Mouse (Mus musculus): ENCODE measurements around the gene Map3k21. TPM values are rescaled to one million over a fixed set of nuclear protein-coding genes. Genes with fewer than 3 reads are reported as not detected.

Gene Map3k21
- 0.99 and 1.0 TPM in 2 replicates for polyA plus RNA-seq (2014; fragmentation: Nextera tagmentation; extraction: Ambion mirVana)

DNA sequence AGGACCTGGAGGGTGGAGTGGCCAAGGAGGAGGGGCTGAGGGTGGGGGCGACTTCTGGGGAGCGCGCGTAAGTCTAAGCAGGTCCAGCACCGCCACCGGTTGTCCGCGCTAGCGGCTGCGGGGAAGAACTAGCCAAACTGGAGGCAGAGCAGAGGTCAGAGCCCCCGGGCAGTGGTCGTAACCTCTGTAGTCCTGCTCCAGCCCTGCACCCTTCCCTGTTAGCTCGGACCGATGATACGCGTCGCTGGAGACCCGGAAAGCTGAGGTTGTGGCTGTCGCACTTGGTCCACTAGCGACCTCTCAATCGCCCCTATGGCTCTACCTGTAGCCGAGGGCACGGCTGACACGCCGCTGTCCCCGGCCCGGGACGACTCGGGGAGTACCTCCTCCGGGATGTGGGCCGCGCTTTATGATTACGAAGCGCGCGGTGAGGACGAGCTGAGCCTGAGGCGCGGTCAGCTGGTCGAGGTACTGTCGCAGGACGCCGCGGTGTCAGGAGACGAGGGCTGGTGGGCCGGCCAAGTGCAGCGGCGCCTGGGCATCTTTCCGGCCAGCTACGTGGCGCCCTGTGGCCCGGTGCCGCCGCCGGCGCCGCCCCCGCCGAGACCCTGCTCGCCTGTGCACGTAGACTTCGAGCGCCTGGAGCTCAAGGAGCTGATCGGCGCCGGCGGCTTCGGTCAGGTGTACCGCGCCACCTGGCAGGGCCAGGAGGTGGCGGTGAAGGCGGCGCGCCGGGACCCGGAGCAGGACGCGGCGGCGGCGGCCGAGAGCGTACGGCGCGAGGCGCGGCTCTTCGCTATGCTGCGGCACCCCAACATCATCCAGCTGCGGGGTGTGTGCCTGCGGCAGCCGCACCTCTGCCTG, at the start of gene Map3k21:
TSS of gene Map3k21 (plus strand) at position 86 of the 864 bp plus-strand sequence.
- Histone ChIP-seq H3K4me2 (replicated peaks) (peak within 1 kb of the TSS; percentile 74), H3K4me1 (replicated peaks; ENCODE audit: control insufficient read depth, insufficient read depth, low read length) (peaks cover 5% of the 10 kb centered on the region; the same call in 1 of the 2 replicates), H3K4me3 (replicated peaks; ENCODE audit: low read length) (peak within 1 kb of the TSS; percentile 56), H3K9me3 (ENCODE audit: control insufficient read depth, low read length) (0 out of 2 replicates have a peak, but pooled peaks cover 4% of the 10 kb centered on the region), H3K36me3 (replicated peaks; ENCODE audit: control insufficient read depth, insufficient read depth) (no peaks in the 10 kb centered on the region), H3K27me3 (ENCODE audit: control insufficient read depth, insufficient read depth, low read length) (peaks cover 66% of the 10 kb centered on the region), H3K9ac (peak within 1 kb of the TSS; percentile 58), H3K27ac (no peak within 1 kb of the TSS)
- DNase-seq (ENCODE audit: low spot score), result peak; percentile 30
- WGBS, result under 1% methylated on average over 92 of the region's 93 CpGs
- ATAC-seq (ENCODE audit: low FRiP score), result peak; percentile 62

DNA sequence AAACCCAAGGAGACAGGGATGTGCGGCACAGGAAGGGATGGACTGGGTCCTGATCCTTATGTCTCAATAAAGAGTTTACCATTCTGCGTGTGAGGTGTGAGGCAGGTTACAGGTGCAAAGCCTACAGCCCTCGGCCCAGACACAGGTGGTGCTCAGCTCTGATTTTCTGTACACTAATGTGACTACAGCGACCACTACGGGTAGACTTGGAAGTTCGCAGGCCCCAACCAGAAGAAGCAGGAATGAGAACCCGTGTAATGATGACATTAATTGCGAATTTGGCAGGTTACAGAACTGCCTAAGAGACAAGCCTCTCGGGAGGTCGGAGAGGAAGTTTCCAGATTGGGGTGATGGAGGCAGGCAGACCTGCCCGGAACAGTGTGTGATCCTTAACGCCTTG, 44.1 kb upstream of the Map3k21 start:
- WGBS, result 84% methylated on average over 12 of the region's 12 CpGs
- H3K27ac ChIP-seq, result no peak overlapping the region
- H3K4me3 ChIP-seq (replicated peaks; ENCODE audit: low read length), result no peak overlapping the region
- H3K4me2 ChIP-seq (replicated peaks), result no peak overlapping the region
- ATAC-seq (ENCODE audit: low FRiP score) (no peak), DNase-seq (ENCODE audit: low spot score) (no peak)
- H3K4me1 ChIP-seq (replicated peaks; ENCODE audit: control insufficient read depth, insufficient read depth, low read length), result peaks cover 10% of the 10 kb centered on the region
- peaks cover 5% of the 10 kb centered on the region; the same call in 1 of the 2 replicates for H3K36me3 ChIP-seq (replicated peaks; ENCODE audit: control insufficient read depth, insufficient read depth)
- H3K27me3 ChIP-seq (ENCODE audit: control insufficient read depth, insufficient read depth, low read length), result no peaks in the 10 kb centered on the region
- H3K9me3 ChIP-seq (ENCODE audit: control insufficient read depth, low read length), result no peaks in the 10 kb centered on the region
- no peak overlapping the region for H3K9ac ChIP-seq

GRCm38 (mm10) chr8:125868552-125868951, 41.7 kb upstream of the Map3k21 start:
- H3K4me3 ChIP-seq (replicated peaks; ENCODE audit: low read length), result no peak overlapping the region
- no peaks in the 10 kb centered on the region for H3K9me3 ChIP-seq (ENCODE audit: control insufficient read depth, low read length)
- no peak overlapping the region for H3K9ac ChIP-seq
- no peak for DNase-seq (ENCODE audit: low spot score)
- ATAC-seq (ENCODE audit: low FRiP score), result no peak
- 61% methylated on average over 7 of the region's 7 CpGs for WGBS
- 0 out of 2 replicates have a peak, but pooled peaks cover 5% of the 10 kb centered on the region for H3K36me3 ChIP-seq (replicated peaks; ENCODE audit: control insufficient read depth, insufficient read depth)
- no peak overlapping the region for H3K27ac ChIP-seq
- no peak overlapping the region for H3K4me2 ChIP-seq (replicated peaks)
- H3K4me1 ChIP-seq (replicated peaks; ENCODE audit: control insufficient read depth, insufficient read depth, low read length), result peaks cover 10% of the 10 kb centered on the region; the same call in 1 of the 2 replicates
- no peaks in the 10 kb centered on the region for H3K27me3 ChIP-seq (ENCODE audit: control insufficient read depth, insufficient read depth, low read length)

DNA sequence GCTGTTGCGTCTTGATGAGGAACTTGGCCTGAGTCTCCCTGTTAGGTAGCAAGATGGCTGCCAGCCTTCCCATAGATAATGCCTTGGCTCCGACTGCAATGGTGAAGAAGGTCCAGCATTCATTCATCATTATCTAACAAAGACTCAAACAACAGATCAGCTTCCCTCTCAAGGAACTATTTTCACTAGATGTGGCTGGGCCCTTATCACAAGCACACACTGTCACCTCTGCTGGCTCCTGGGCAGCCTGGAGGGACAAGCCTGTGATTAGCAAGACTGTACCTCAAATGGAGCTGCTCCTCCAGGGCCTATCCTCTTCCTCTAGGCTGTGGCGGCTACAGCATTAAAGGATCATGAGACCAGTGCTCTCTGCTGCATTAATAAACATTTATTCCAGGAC, 40.5 kb upstream of the Map3k21 start:
- DNase-seq (ENCODE audit: low spot score) (no peak), ATAC-seq (ENCODE audit: low FRiP score) (no peak)
- Histone ChIP-seq H3K27ac (no peak overlapping the region), H3K36me3 (replicated peaks; ENCODE audit: control insufficient read depth, insufficient read depth) (peaks cover 5% of the 10 kb centered on the region; the same call in 1 of the 2 replicates), H3K4me1 (replicated peaks; ENCODE audit: control insufficient read depth, insufficient read depth, low read length) (peaks cover 10% of the 10 kb centered on the region; the same call in 1 of the 2 replicates), H3K27me3 (ENCODE audit: control insufficient read depth, insufficient read depth, low read length) (no peaks in the 10 kb centered on the region), H3K4me3 (replicated peaks; ENCODE audit: low read length) (no peak overlapping the region), H3K9ac (no peak overlapping the region), H3K9me3 (ENCODE audit: control insufficient read depth, low read length) (no peaks in the 10 kb centered on the region), H3K4me2 (replicated peaks) (no peak overlapping the region)
- 73% methylated on average over 3 of the region's 3 CpGs for WGBS

DNA sequence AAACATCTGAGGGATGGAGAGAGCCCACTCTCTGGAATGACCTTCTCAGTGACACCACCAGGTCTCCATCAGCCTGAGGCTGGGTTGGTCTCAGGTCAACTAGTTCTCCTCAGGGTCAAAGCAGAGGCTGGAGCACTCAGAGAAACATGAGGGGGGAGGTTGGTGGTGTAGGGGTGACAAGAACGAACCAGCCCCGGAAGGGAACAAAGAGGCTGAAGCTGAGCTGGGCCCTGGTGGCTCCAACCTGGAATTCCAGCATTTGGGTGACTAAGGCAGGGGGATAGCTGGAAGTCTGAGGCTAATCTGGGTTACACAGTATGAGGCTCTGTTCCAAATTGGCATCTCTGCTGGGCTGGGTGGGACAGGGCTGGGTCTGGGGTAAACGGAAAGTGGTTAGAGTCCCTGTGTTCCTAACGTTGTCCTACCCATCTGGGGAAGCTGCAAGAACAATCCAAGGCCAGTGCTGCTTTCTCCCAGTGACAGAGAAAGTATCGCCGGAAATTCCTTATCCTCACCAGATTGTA, 40.0 kb upstream of the Map3k21 start:
- Histone ChIP-seq H3K4me1 (replicated peaks; ENCODE audit: control insufficient read depth, insufficient read depth, low read length) (peaks cover 10% of the 10 kb centered on the region; the same call in 1 of the 2 replicates), H3K4me3 (replicated peaks; ENCODE audit: low read length) (no peak overlapping the region), H3K4me2 (replicated peaks) (no peak overlapping the region), H3K9ac (peak overlapping the region; percentile 18; the same call in 1 of the 2 replicates), H3K36me3 (replicated peaks; ENCODE audit: control insufficient read depth, insufficient read depth) (peaks cover 5% of the 10 kb centered on the region; the same call in 1 of the 2 replicates), H3K27me3 (ENCODE audit: control insufficient read depth, insufficient read depth, low read length) (no peaks in the 10 kb centered on the region), H3K9me3 (ENCODE audit: control insufficient read depth, low read length) (no peaks in the 10 kb centered on the region), H3K27ac (0 out of 2 replicates have a peak overlapping the region, but pooled peaks have one; percentile 18)
- no peak for DNase-seq (ENCODE audit: low spot score)
- ATAC-seq (ENCODE audit: low FRiP score), result peak; percentile 6; the same call in 1 of the 2 replicates
- whole genome bisulfite sequencing, result 38% methylated on average over 6 of the region's 6 CpGs

- peak overlapping the region; percentile 18; the same call in 1 of the 2 replicates for H3K9ac ChIP-seq
- no peak overlapping the region for H3K27ac ChIP-seq
Observed at GRCm38 (mm10) chr8:125870821-125871321, 39.4 kb upstream of the Map3k21 start.

DNA sequence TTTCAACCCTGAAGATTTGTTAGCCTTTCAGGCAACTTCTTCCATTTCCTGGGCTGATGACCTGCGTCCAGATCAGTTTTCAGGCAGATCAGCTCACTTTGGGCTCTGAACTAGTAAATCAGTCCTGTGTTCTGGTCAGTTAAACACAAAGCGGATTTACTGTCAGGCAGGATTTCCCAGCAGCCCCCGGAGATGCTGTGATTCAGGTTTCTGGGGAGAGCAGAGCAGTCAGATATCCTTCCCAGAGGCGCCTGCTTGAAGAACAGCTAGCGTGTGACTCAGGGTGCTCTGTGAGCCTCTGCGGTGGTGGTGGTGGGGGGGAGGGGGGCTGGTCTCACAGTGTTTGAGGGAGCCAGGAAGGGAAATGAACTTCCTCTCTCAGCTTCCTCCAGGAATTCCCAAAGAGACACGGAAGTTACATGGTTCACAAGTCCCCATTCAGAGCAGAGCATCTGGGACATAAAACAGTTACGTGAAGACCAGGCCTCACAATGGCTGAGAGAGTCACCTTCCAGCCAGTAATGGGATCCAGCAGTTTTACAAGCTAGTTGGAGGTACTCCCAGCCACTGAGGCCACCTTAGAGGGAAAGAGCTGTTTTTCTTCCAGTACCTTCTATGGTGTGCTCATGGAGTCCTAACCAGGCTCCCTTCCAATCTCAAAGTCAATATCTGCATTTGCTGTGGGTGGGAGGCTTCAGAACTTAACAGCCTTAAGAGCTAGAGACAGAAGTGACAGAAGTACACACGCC, 37.6 kb upstream of the Map3k21 start:
- Histone ChIP-seq H3K9me3 (ENCODE audit: control insufficient read depth, low read length) (no peaks in the 10 kb centered on the region), H3K36me3 (replicated peaks; ENCODE audit: control insufficient read depth, insufficient read depth) (peaks cover 25% of the 10 kb centered on the region), H3K27ac (no peak overlapping the region; the same call in 1 of the 2 replicates), H3K4me2 (replicated peaks) (no peak overlapping the region), H3K4me3 (replicated peaks; ENCODE audit: low read length) (no peak overlapping the region), H3K27me3 (ENCODE audit: control insufficient read depth, insufficient read depth, low read length) (no peaks in the 10 kb centered on the region), H3K9ac (no peak overlapping the region), H3K4me1 (replicated peaks; ENCODE audit: control insufficient read depth, insufficient read depth, low read length) (peaks cover 10% of the 10 kb centered on the region; the same call in 1 of the 2 replicates)
- ATAC-seq (ENCODE audit: low FRiP score), result no peak
- DNase-seq (ENCODE audit: low spot score), result no peak
- WGBS, result 73% methylated on average over 9 of the region's 9 CpGs

More at GRCm38 (mm10) chr8:125870821-125871321, 39.4 kb upstream of the Map3k21 start:
- no peak overlapping the region for H3K4me3 ChIP-seq (replicated peaks; ENCODE audit: low read length)
- H3K36me3 ChIP-seq (replicated peaks; ENCODE audit: control insufficient read depth, insufficient read depth), result peaks cover 7% of the 10 kb centered on the region; the same call in 1 of the 2 replicates
- H3K4me2 ChIP-seq (replicated peaks), result 0 out of 2 replicates have a peak overlapping the region, but pooled peaks have one; percentile 10
- peaks cover 10% of the 10 kb centered on the region; the same call in 1 of the 2 replicates for H3K4me1 ChIP-seq (replicated peaks; ENCODE audit: control insufficient read depth, insufficient read depth, low read length)
- DNase-seq (ENCODE audit: low spot score), result peak; percentile 86
- ATAC-seq (ENCODE audit: low FRiP score), result peak; percentile 76; the same call in 1 of the 2 replicates
- 7% methylated on average over 7 of the region's 7 CpGs for WGBS
- no peaks in the 10 kb centered on the region for H3K27me3 ChIP-seq (ENCODE audit: control insufficient read depth, insufficient read depth, low read length)
- no peaks in the 10 kb centered on the region for H3K9me3 ChIP-seq (ENCODE audit: control insufficient read depth, low read length)

GRCm38 (mm10) chr8:125873250-125873534, 37.1 kb upstream of the Map3k21 start:
- Histone ChIP-seq H3K9me3 (ENCODE audit: control insufficient read depth, low read length) (no peaks in the 10 kb centered on the region), H3K36me3 (replicated peaks; ENCODE audit: control insufficient read depth, insufficient read depth) (peaks cover 27% of the 10 kb centered on the region), H3K9ac (no peak overlapping the region), H3K27me3 (ENCODE audit: control insufficient read depth, insufficient read depth, low read length) (no peaks in the 10 kb centered on the region), H3K4me2 (replicated peaks) (no peak overlapping the region), H3K27ac (no peak overlapping the region), H3K4me1 (replicated peaks; ENCODE audit: control insufficient read depth, insufficient read depth, low read length) (peaks cover 10% of the 10 kb centered on the region; the same call in 1 of the 2 replicates), H3K4me3 (replicated peaks; ENCODE audit: low read length) (no peak overlapping the region)
- 85% methylated on average over 2 of the region's 2 CpGs for WGBS
- DNase-seq (ENCODE audit: low spot score) (no peak), ATAC-seq (ENCODE audit: low FRiP score) (no peak)
